Mouse (Mus musculus): ENCODE results near the gene Ide. TPM values are rescaled to one million over a fixed set of nuclear protein-coding genes. Genes with fewer than 3 reads are reported as not detected.

Gene Ide
- total and polyA plus RNA-seq, 3 experiments: 56.0 to 116 (median 79.5) TPM

DNA sequence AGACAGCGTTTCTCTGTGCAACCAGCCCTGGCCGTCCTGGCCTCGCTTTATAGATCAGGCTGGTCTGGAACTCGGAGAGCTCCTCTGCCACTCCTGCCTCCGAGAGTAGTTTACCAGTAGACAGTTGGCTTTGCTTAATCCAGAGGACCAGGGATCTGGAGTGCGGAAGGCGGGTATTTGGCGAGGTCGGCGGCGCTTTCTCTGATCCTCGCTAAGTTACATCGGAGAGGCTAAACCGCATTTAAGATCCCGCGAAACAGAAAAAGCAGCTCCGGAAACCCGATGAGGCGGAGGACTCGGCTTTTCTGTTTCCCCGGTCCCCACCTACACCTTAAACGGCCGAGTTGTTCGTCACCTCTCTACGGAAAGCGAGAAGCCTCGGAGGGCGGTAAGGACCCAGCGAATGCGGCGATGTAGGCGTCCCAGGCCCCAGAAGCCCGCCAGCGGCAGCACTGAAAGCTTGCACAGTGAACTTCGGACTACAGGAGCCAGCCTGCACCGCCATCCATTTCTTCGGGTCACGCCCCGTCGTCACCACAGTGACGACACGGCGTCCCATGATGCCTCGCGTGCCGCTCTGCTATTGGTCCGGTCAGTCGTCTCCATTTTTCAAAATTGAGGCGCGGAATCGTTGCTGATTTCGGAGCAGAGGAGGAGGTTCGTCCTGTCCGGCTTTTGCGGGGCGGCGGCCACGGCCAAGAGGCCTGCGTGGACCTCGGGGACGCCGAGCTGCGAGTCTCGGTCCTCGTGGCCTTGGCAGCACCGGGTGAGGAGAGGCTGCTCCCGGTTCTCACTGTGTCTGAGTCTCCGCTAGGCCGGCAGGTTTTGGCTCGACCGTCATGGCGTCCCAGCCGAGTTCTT is 38.3 kb upstream of the Ide start, which contains the start of gene Kif11 (continued):
- peak; percentile 28; the same call in 1 of the 2 replicates for TF ChIP-seq NRF1 (IDR thresholded peaks at IDR 0.05; ENCODE audit: low read depth, low read length)

DNA sequence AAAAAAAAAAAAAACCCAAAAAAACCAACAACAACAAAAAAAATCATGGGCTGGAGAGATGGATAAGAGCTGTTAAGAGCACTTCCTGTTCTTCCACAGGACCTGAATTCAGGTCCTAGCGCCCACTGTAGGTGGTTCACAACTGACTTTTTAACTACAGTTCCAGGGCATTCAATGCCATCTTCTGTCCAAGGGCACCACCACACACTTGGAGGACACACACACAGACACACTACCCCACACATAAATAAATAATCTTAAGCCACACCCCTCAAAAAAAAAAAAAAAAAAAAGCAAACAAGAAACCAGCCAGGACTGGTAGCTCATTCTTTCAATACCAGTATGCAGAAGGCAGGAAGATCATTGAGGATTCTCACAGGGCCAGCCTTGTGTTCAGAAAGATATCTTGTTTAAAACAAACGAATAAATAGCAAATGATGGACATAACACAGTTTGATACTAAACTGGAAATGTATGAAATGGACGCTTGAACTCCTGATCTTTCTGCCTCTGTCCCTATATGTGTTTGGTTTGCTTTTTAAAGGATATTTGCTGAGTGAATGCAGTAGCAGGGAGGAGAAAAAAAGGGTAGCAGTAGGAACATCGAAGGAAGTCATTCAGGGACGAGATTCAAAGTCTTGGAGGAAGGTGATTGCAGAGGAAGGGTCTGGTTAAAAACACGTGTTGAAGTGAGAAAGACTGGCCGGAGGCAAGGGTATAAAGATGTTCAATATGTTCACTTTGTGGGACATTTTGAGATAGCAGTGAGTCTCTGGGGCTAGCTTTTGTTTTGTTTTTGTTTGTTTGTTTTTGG is 37.5 kb upstream of the Ide start:
- DNase-seq (ENCODE audit: extremely low read depth): peak; percentile 38
- no peaks in the 10 kb centered on the region for H3K9me3 ChIP-seq (replicated peaks; ENCODE audit: low read length)
- peaks cover 39% of the 10 kb centered on the region for H3K79me2 ChIP-seq (replicated peaks; ENCODE audit: control insufficient read depth, extremely low read depth, insufficient read depth, poor library complexity, severe bottlenecking)
- peak overlapping the region; percentile 93 for H3K4me2 ChIP-seq (ENCODE audit: insufficient read depth, low read depth, poor library complexity, severe bottlenecking)
- peak overlapping the region; percentile 76 to 93 (median 93) for H3K4me3 ChIP-seq (replicated peaks in 1 of 3; ENCODE audit: low read depth in 2 of 3, low read length in 2 of 3, poor library complexity in 1 of 3)
- H3K36me3 ChIP-seq (replicated peaks in 1 of 2; ENCODE audit: control insufficient read depth in 1 of 2, insufficient read depth in 1 of 2, low read length in 1 of 2): peaks cover 0 to 5% of the 10 kb centered on the region in 2 experiments
- in situ Hi-C loops (cut with MboI; ENCODE audit: low pct_ligation_motif_present, low pct_unique_long_range_greater_than_20kb, low sequenced_read_pairs) (no loop called here), dilution Hi-C loops (cut with MboI; ENCODE audit: extremely low pct_ligation_motif_present, extremely low pct_unique_long_range_greater_than_20kb, low sequenced_read_pairs) (no loop called here)
- H3K27ac ChIP-seq (ENCODE audit: insufficient read depth, low read depth): peak overlapping the region; percentile 67; the same call in 1 of the 2 replicates
- H3K4me1 ChIP-seq (ENCODE audit: control insufficient read depth in 1 of 2, insufficient read depth in 2 of 2): peaks cover under 1 to 14% of the 10 kb centered on the region in 2 experiments; a peak in 3 of 4 replicates
- H3K9ac ChIP-seq (ENCODE audit: insufficient read depth, low read depth): peak overlapping the region; percentile 84
- no peaks in the 10 kb centered on the region for H3K27me3 ChIP-seq (replicated peaks)
- TF ChIP-seq CTCF (conservative IDR thresholded peaks at IDR 0.05 in 1 of 2, IDR thresholded peaks at IDR 0.05 in 1 of 2; ENCODE audit: low read depth in 2 of 2, low read length in 2 of 2) (peak in 1 of 2 experiments; percentile 47; a peak in 2 of 4 replicates), MAX (IDR thresholded peaks at IDR 0.05; ENCODE audit: low read length) (peak; percentile 63; the same call in 1 of the 2 replicates), ELF1 (IDR thresholded peaks at IDR 0.05; ENCODE audit: low read depth, low read length) (peak; percentile 31), KAT2A (IDR thresholded peaks at IDR 0.05; ENCODE audit: insufficient replicate concordance, low read length) (no peak), TCF12 (IDR thresholded peaks at IDR 0.05; ENCODE audit: low read depth, low read length) (no peak), JUND (conservative IDR thresholded peaks at IDR 0.05; ENCODE audit: low read depth, low read length) (no peak), TBP (conservative IDR thresholded peaks at IDR 0.05; ENCODE audit: low read depth, low read length) (no peak), ETS1 (conservative IDR thresholded peaks at IDR 0.05; ENCODE audit: low read depth, low read length) (no peak), HCFC1 (IDR thresholded peaks at IDR 0.05; ENCODE audit: low read depth, low read length) (no peak), MAFK (IDR thresholded peaks at IDR 0.05; ENCODE audit: insufficient replicate concordance, low read length) (no peak), BHLHE40 (IDR thresholded peaks at IDR 0.05; ENCODE audit: low read depth, low read length) (no peak), EP300 (IDR thresholded peaks at IDR 0.05; ENCODE audit: low read length) (no peak), POLR2AphosphoS2 (IDR thresholded peaks at IDR 0.05; ENCODE audit: low read depth, low read length) (no peak), SMC3 (IDR thresholded peaks at IDR 0.05; ENCODE audit: low read depth, low read length) (no peak), MXI1 (IDR thresholded peaks at IDR 0.05; ENCODE audit: low read depth, low read length) (peak; percentile 62), E2F4 (IDR thresholded peaks at IDR 0.05; ENCODE audit: insufficient replicate concordance, low read depth, low read length) (no peak), USF2 (conservative IDR thresholded peaks at IDR 0.05; ENCODE audit: low read depth, low read length) (no peak), CHD2 (IDR thresholded peaks at IDR 0.05; ENCODE audit: low read length) (no peak), NELFE (IDR thresholded peaks at IDR 0.05; ENCODE audit: low read depth, low read length) (no peak), ZC3H11A (IDR thresholded peaks at IDR 0.05; ENCODE audit: low read depth, low read length) (no peak), USF1 (IDR thresholded peaks at IDR 0.05; ENCODE audit: low read depth, low read length) (no peak), MEF2A (IDR thresholded peaks at IDR 0.05; ENCODE audit: borderline replicate concordance, low read depth, low read length) (no peak), POLR2A (IDR thresholded peaks at IDR 0.05; ENCODE audit: low read depth, low read length) (no peak), PAX5 (IDR thresholded peaks at IDR 0.05; ENCODE audit: low read length) (no peak), ZKSCAN1 (IDR thresholded peaks at IDR 0.05; ENCODE audit: borderline replicate concordance, low read depth, low read length) (no peak), MAZ (IDR thresholded peaks at IDR 0.05; ENCODE audit: low read depth, low read length) (no peak), CHD1 (IDR thresholded peaks at IDR 0.05; ENCODE audit: low read depth, low read length) (0 out of 2 replicates have a peak, but pooled peaks have one; percentile 27), RAD21 (IDR thresholded peaks at IDR 0.05; ENCODE audit: low read depth, low read length) (no peak; the same call in none of the 2 replicates), ZNF384 (IDR thresholded peaks at IDR 0.05; ENCODE audit: low read depth, low read length) (peak; percentile 86), GABPA (IDR thresholded peaks at IDR 0.05; ENCODE audit: insufficient replicate concordance, low read depth, low read length) (no peak), UBTF (IDR thresholded peaks at IDR 0.05; ENCODE audit: low read depth, low read length) (no peak), MYC (IDR thresholded peaks at IDR 0.05; ENCODE audit: low read depth, low read length) (peak; percentile 76), SIN3A (IDR thresholded peaks at IDR 0.05; ENCODE audit: low read length) (no peak), RCOR1 (conservative IDR thresholded peaks at IDR 0.05; ENCODE audit: low read depth, low read length) (no peak)

All from CH12.LX (cell line).